Comparison of ENCODE assay signal across 17 mouse cellular contexts in genomic region chr17:37242198-37242597, GRCm38 (mm10). TPM values are rescaled to one million over a fixed set of nuclear protein-coding genes. Genes with fewer than 3 reads are reported as not detected.
"Had no signal": no experiment of that assay in that cellular context is flagged by ENCODE, and none has a peak within 500 bp of the region (broad histone marks: within the 10 kb centered on the region; RNA-seq: fewer than 3 reads in every experiment).

No protein-coding gene starts in this region.

- H3K4me3 ChIP-seq: limb, embryonic 15.5 days; midbrain, embryonic 10.5 days; myocyte; neural tube, embryonic 15.5 days; stomach, embryonic 15.5 days had no signal

- H3K9me3 ChIP-seq: limb, embryonic 15.5 days; neural tube, embryonic 15.5 days; stomach, embryonic 15.5 days had no signal

- H3K27ac ChIP-seq: limb, embryonic 15.5 days; midbrain, embryonic 10.5 days; neural tube, embryonic 15.5 days; stomach, embryonic 15.5 days had no signal

- DNase-seq: kidney, adult 18-20 months; kidney, postnatal 10 days; layer of hippocampus, adult 9-11 months; layer of hippocampus, postnatal 36 days; lung, adult 2 months; lung, postnatal 36 days; midbrain, embryonic 14.5 days; thymus, postnatal 4 days had no signal

- H3K4me1 ChIP-seq: limb, embryonic 15.5 days; midbrain, embryonic 10.5 days; neural tube, embryonic 15.5 days; stomach, embryonic 15.5 days had no signal

- H3K27me3 ChIP-seq: limb, embryonic 15.5 days; neural tube, embryonic 15.5 days; stomach, embryonic 15.5 days had no signal

- H3K9ac ChIP-seq: limb, embryonic 15.5 days; neural tube, embryonic 15.5 days; stomach, embryonic 15.5 days had no signal

- ATAC-seq: lung, postnatal 0 days had no signal

- H3K36me3 ChIP-seq: limb, embryonic 15.5 days; midbrain, embryonic 10.5 days; neural tube, embryonic 15.5 days; stomach, embryonic 15.5 days had no signal

- H3K4me2 ChIP-seq: limb, embryonic 15.5 days; neural tube, embryonic 15.5 days; stomach, embryonic 15.5 days had no signal

RNA-seq across cellular contexts. Expression of gene Olfr97, which starts 5.1 kb away (rescaled TPM):
- polyA plus RNA-seq: kidney, embryonic 14.5 days; limb, embryonic 11.5 days; limb, embryonic 15.5 days; lung, adult 2 months; lung, postnatal 0 days; midbrain, embryonic 10.5 days; midbrain, embryonic 14.5 days; myocyte; neural tube, embryonic 11.5 days; neural tube, embryonic 15.5 days; stomach, embryonic 15.5 days had no signal

RNA-seq across cellular contexts. Expression of gene Olfr98, which starts 21.4 kb away (rescaled TPM):
- polyA plus RNA-seq: kidney, embryonic 14.5 days; limb, embryonic 11.5 days; limb, embryonic 15.5 days; lung, adult 2 months; lung, postnatal 0 days; midbrain, embryonic 10.5 days; midbrain, embryonic 14.5 days; myocyte; neural tube, embryonic 11.5 days; neural tube, embryonic 15.5 days; stomach, embryonic 15.5 days had no signal

RNA-seq across cellular contexts. Expression of gene Olfr96, which starts 22.3 kb away (rescaled TPM):
- polyA plus RNA-seq: kidney, embryonic 14.5 days; limb, embryonic 11.5 days; limb, embryonic 15.5 days; lung, adult 2 months; lung, postnatal 0 days; midbrain, embryonic 10.5 days; midbrain, embryonic 14.5 days; myocyte; neural tube, embryonic 11.5 days; neural tube, embryonic 15.5 days; stomach, embryonic 15.5 days had no signal

RNA-seq across cellular contexts. Expression of gene Olfr95, which starts 29.3 kb away (rescaled TPM):
- polyA plus RNA-seq: kidney, embryonic 14.5 days; limb, embryonic 11.5 days; limb, embryonic 15.5 days; lung, adult 2 months; lung, postnatal 0 days; midbrain, embryonic 10.5 days; midbrain, embryonic 14.5 days; myocyte; neural tube, embryonic 11.5 days; neural tube, embryonic 15.5 days; stomach, embryonic 15.5 days had no signal
